ENCODE assay signal across 16 mouse cellular contexts in the genomic region with DNA sequence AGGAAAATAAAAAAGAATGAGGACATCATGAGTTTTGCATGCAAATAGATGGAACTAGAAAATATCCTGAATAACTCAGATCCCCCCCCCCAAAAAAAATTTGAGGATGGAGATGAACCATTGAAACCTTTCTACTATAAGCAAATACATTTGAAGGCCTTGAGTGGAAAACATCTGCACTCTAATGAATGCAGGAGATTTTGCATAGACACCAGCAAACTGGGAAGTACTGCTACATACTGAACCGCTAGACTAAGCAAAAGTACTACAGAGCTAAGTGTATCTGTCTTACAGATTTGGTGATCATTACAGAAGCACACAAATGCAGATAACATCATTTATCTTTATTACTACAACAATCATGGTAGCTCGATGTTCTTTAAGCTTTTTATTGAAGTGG.
"Had no signal": no experiment of that assay in that cellular context is flagged by ENCODE, and none has a peak within 500 bp of the region (broad histone marks: within the 10 kb centered on the region; RNA-seq: fewer than 3 reads in every experiment).

No protein-coding gene starts in this region.

- DNase-seq: retina, postnatal 1 day; right cerebral cortex, adult 18-20 months; right cerebral cortex, postnatal 14 days; right cerebral cortex, postnatal 25 days; right cerebral cortex, postnatal 4 days; spleen, adult 18-20 months; thymus, adult 18-20 months; thymus, adult 2 months; thymus, postnatal 14 days; thymus, postnatal 25 days; thymus, postnatal 36 days; thymus, postnatal 4 days had no signal

- H3K9ac ChIP-seq: neural tube, embryonic 13.5 days; neural tube, embryonic 15.5 days; stomach, embryonic 15.5 days had no signal

- H3K4me3 ChIP-seq: neural tube, embryonic 13.5 days; neural tube, embryonic 15.5 days; stomach, embryonic 15.5 days had no signal

- H3K36me3 ChIP-seq: neural tube, embryonic 13.5 days; neural tube, embryonic 15.5 days; stomach, embryonic 15.5 days had no signal

- H3K27me3 ChIP-seq: neural tube, embryonic 13.5 days; neural tube, embryonic 15.5 days; stomach, embryonic 15.5 days had no signal

- H3K4me2 ChIP-seq: neural tube, embryonic 13.5 days; neural tube, embryonic 15.5 days; stomach, embryonic 15.5 days had no signal

- H3K27ac ChIP-seq: neural tube, embryonic 13.5 days; neural tube, embryonic 15.5 days; stomach, embryonic 15.5 days; stomach, postnatal 0 days had no signal

- H3K9me3 ChIP-seq: neural tube, embryonic 13.5 days; neural tube, embryonic 15.5 days; stomach, embryonic 15.5 days had no signal

- H3K4me1 ChIP-seq: neural tube, embryonic 13.5 days; neural tube, embryonic 15.5 days; stomach, embryonic 15.5 days had no signal
